Mouse (Mus musculus) C2C12 (cell line): ENCODE measurements around the gene Atp13a1.

ENCODE experiments used
- CEBPB ChIP-seq: IDR thresholded peaks from one replicate; pipeline ENCODE4 v1.6.1; 2011; ENCODE audit warnings: low read depth, mild to moderate bottlenecking, control low read depth, moderate library complexity
- CTCF ChIP-seq: IDR thresholded peaks from one replicate; pipeline ENCODE4 v1.5.1; 2011; ENCODE audit not compliant: control insufficient read depth, insufficient read depth, insufficient read length
- FOSL1 ChIP-seq: IDR thresholded peaks from one replicate; pipeline ENCODE4 v1.8.0; 2011; ENCODE audit warnings: mild to moderate bottlenecking, low read length; ENCODE audit not compliant: poor library complexity, insufficient read depth, severe bottlenecking
- MAX ChIP-seq: IDR thresholded peaks from one replicate; pipeline ENCODE4 v1.6.1; 2011; ENCODE audit warnings: mild to moderate bottlenecking, control low read depth
- MYOD1 ChIP-seq: IDR thresholded peaks from one replicate; pipeline ENCODE4 v1.6.1; 2011; ENCODE audit warnings: low read depth; ENCODE audit not compliant: control insufficient read depth, insufficient read length
- MYOG ChIP-seq: IDR thresholded peaks from one replicate; pipeline ENCODE4 v1.6.1; 2011; ENCODE audit not compliant: control insufficient read depth, insufficient read length; ENCODE audit errors: extremely low read depth
- USF1 ChIP-seq: IDR thresholded peaks from one replicate; pipeline ENCODE4 v1.6.1; 2011; ENCODE audit warnings: low read depth, mild to moderate bottlenecking, control low read depth, moderate library complexity

GRCm38 (mm10) chr8:69752437-69752836, 38.5 kb upstream of the Atp13a1 start:
- no peak for TF ChIP-seq CTCF
- TF ChIP-seq FOSL1 = no peak
- no peak for TF ChIP-seq MAX
- no peak for TF ChIP-seq USF1
- TF ChIP-seq MYOD1 = no peak
- TF ChIP-seq CEBPB = no peak
- no peak for TF ChIP-seq MYOG
